Mouse (Mus musculus) forebrain, embryonic 12.5 days (tissue): ENCODE data around the gene Gss. TPM values are rescaled to one million over a fixed set of nuclear protein-coding genes. Genes with fewer than 3 reads are reported as not detected.

Source experiments
- ATAC-seq: fragments of 200-750 bp; cut with Nextera tagmentation; 2 replicates; pipeline ENCODE4 v1.8.0; 2017; ENCODE audit warnings: moderate TSS enrichment; ENCODE audit not compliant: low FRiP score
- H3K27ac ChIP-seq: fragments of 300-500 bp; sonication (generic); 2 replicates; pipeline ENCODE4 v1.5.1; 2016; ENCODE audit warnings: mild to moderate bottlenecking
- H3K27me3 ChIP-seq: fragments of 300-500 bp; sonication (generic); 2 replicates; pipeline ENCODE4 v1.6.1; 2016; ENCODE audit warnings: mild to moderate bottlenecking
- H3K36me3 ChIP-seq: fragments of 300-500 bp; sonication (generic); replicated peaks from 2 replicates; pipeline ENCODE4 v1.6.1; 2016; ENCODE audit warnings: mild to moderate bottlenecking
- H3K4me1 ChIP-seq: fragments of 300-500 bp; sonication (generic); 2 replicates; pipeline ENCODE4 v1.6.1; 2016
- H3K4me2 ChIP-seq: fragments of 300-500 bp; sonication (generic); 2 replicates; pipeline ENCODE4 v1.6.1; 2016; ENCODE audit warnings: mild to moderate bottlenecking, moderate library complexity
- H3K4me3 ChIP-seq: fragments of 300-500 bp; sonication (generic); replicated peaks from 2 replicates; pipeline ENCODE4 v1.5.1; 2016; ENCODE audit warnings: mild to moderate bottlenecking
- H3K9ac ChIP-seq: fragments of 300-500 bp; sonication (generic); 2 replicates; pipeline ENCODE4 v1.6.1; 2016; ENCODE audit warnings: mild to moderate bottlenecking
- H3K9me3 ChIP-seq: fragments of 300-500 bp; sonication (generic); 2 replicates; pipeline ENCODE4 v1.6.1; 2016
- WGBS: fragments of 180-500 bp; shearing (Covaris S2); methylation state at CpG from one replicate; pipeline ENCODE4 v1.1.7; 2016; 5-methylcytosine and 5-hydroxymethylcytosine counted together
- microRNA counts: library from miRNA; unstranded; fragments of <30 nt; microRNA quantifications from one replicate; lab custom pipeline; 2017
- microRNA-seq: library from miRNA; unstranded; fragments of <30 nt; microRNA quantifications from one replicate; pipeline ENCODE4, GENCODE M21; 2017
- polyA plus RNA-seq: library from polyadenylated mRNA; unstranded; fragments of >200 nt; fragmentation: Nextera tagmentation; extraction: Ambion mirVana; gene quantifications from 2 replicates; pipeline ENCODE4 v1.2.1, GENCODE M21; 2016

Gss gene
- polyA plus RNA-seq, 1 experiment from 2014 or later, result 20.0 TPM

GRCm38 (mm10) chr2:155523706-155524105 lies 68.9 kb downstream of the Gss start:
- no peaks in the 10 kb centered on the region for H3K36me3 ChIP-seq
- no peak overlapping the region for H3K4me2 ChIP-seq
- ATAC-seq, result no peak
- H3K27me3 ChIP-seq, result no peaks in the 10 kb centered on the region
- H3K4me1 ChIP-seq, result peaks cover 3% of the 10 kb centered on the region
- no peaks in the 10 kb centered on the region for H3K9me3 ChIP-seq
- no peak overlapping the region for H3K4me3 ChIP-seq
- no peak overlapping the region for H3K9ac ChIP-seq
- H3K27ac ChIP-seq, result no peak overlapping the region
- 62% methylated on average over 5 of the region's 5 CpGs for WGBS

GRCm38 (mm10) chr2:155518531-155519270 lies 73.9 kb downstream of the Gss start:
- 26% methylated on average over 18 of the region's 18 CpGs for whole genome bisulfite sequencing
- Histone ChIP-seq H3K27me3 (peaks cover 5% of the 10 kb centered on the region; the same call in 1 of the 2 replicates), H3K36me3 (no peaks in the 10 kb centered on the region), H3K9ac (peak overlapping the region; percentile 64), H3K9me3 (no peaks in the 10 kb centered on the region), H3K4me2 (peak overlapping the region; percentile 79), H3K27ac (peak overlapping the region; percentile 81), H3K4me3 (peak overlapping the region; percentile 67), H3K4me1 (peaks cover 28% of the 10 kb centered on the region)
- ATAC-seq, result no peak

- WGBS, result 3% methylated on average over 69 of the region's 70 CpGs
- Histone ChIP-seq H3K27ac (peak within 1 kb of the TSS; percentile 81), H3K4me3 (peak within 1 kb of the TSS; percentile 67), H3K4me2 (peak within 1 kb of the TSS; percentile 79), H3K4me1 (peaks cover 37% of the 10 kb centered on the region), H3K9ac (peak within 1 kb of the TSS; percentile 64), H3K27me3 (peaks cover 5% of the 10 kb centered on the region; the same call in 1 of the 2 replicates), H3K9me3 (no peaks in the 10 kb centered on the region), H3K36me3 (no peaks in the 10 kb centered on the region)
- ATAC-seq, result peak; percentile 98
These were observed 74.9 kb downstream of the Gss start, which contains the start of the genes Acss2 and Ggt7 for GRCm38 (mm10) chr2:155517455-155518423. Gene Acss2 (plus strand): TSS chr2:155517948. Gene Ggt7 (minus strand): TSS chr2:155518237.

GRCm38 (mm10) chr2:155515941-155516340 lies 76.7 kb downstream of the Gss start:
- H3K27ac ChIP-seq, result no peak overlapping the region
- H3K4me1 ChIP-seq, result peaks cover 42% of the 10 kb centered on the region
- H3K4me2 ChIP-seq, result no peak overlapping the region
- no peak overlapping the region for H3K4me3 ChIP-seq
- peaks cover 5% of the 10 kb centered on the region; the same call in 1 of the 2 replicates for H3K27me3 ChIP-seq
- H3K9ac ChIP-seq, result no peak overlapping the region; the same call in 1 of the 2 replicates
- 5% methylated on average over 1 of the region's 1 CpGs for WGBS
- no peaks in the 10 kb centered on the region for H3K36me3 ChIP-seq
- no peak for ATAC-seq
- no peaks in the 10 kb centered on the region for H3K9me3 ChIP-seq

GRCm38 (mm10) chr2:155514666-155515065 lies 77.9 kb downstream of the Gss start:
- H3K9me3 ChIP-seq, result no peaks in the 10 kb centered on the region
- H3K4me2 ChIP-seq, result peak overlapping the region; percentile 83
- peak overlapping the region; percentile 55 for H3K4me3 ChIP-seq
- H3K36me3 ChIP-seq, result no peaks in the 10 kb centered on the region
- H3K27me3 ChIP-seq, result peaks cover 5% of the 10 kb centered on the region; the same call in 1 of the 2 replicates
- peak; percentile 60 for ATAC-seq
- peak overlapping the region; percentile 44; the same call in 1 of the 2 replicates for H3K27ac ChIP-seq
- 0% methylated on average over 23 of the region's 23 CpGs for whole genome bisulfite sequencing
- peaks cover 42% of the 10 kb centered on the region for H3K4me1 ChIP-seq
- peak overlapping the region; percentile 75 for H3K9ac ChIP-seq

GRCm38 (mm10) chr2:155513543-155513942 lies 79.1 kb downstream of the Gss start:
- Histone ChIP-seq H3K9ac (peak overlapping the region; percentile 75; the same call in 1 of the 2 replicates), H3K27ac (no peak overlapping the region), H3K36me3 (no peaks in the 10 kb centered on the region), H3K9me3 (no peaks in the 10 kb centered on the region), H3K4me2 (peak overlapping the region; percentile 83), H3K27me3 (peaks cover 5% of the 10 kb centered on the region; the same call in 1 of the 2 replicates), H3K4me3 (peak overlapping the region; percentile 55), H3K4me1 (peaks cover 38% of the 10 kb centered on the region)
- no peak for ATAC-seq
- WGBS, result 68% methylated on average over 5 of the region's 5 CpGs

MicroRNA genes within 50 kb of the gene (microRNA counts, 519-probe panel; counts per million panel counts)
- not detected for microRNA mmu-miR-499 (lab: Ali Mortazavi, UCI)

Small RNAs within 50 kb of the gene (microRNA-seq; reads per million reads assigned to microRNA genes)
- gene Mir499, result 4.6 reads per million, percentile 16 among the genes with 10 or more reads in this experiment

Other genes starting within 250 kb of the Gss start
- 46.9 and 47.6 TPM in 2 replicates for gene Pigu, start 235.4 kb downstream of the Gss start, polyA plus RNA-seq
- gene Trp53inp2, start 211.8 kb downstream of the Gss start, polyA plus RNA-seq, result 79.5 and 95.0 TPM in 2 replicates
- 37.8 and 38.3 TPM in 2 replicates for gene Ncoa6, start 118.9 kb downstream of the Gss start, polyA plus RNA-seq
- gene Acss2, start 74.9 kb downstream of the Gss start, polyA plus RNA-seq, result 22.5 and 22.9 TPM in 2 replicates
- 27.5 and 32.1 TPM in 2 replicates for gene Ggt7, start 74.6 kb downstream of the Gss start, polyA plus RNA-seq
- 0.66 and 1.0 TPM in 2 replicates for gene Myh7b, start 18.4 kb upstream of the Gss start, polyA plus RNA-seq
- 159 and 167 TPM in 2 replicates for gene Trpc4ap, start 99.6 kb upstream of the Gss start, polyA plus RNA-seq
- gene Edem2, start 136.7 kb upstream of the Gss start, polyA plus RNA-seq, result 32.6 and 33.0 TPM in 2 replicates
- gene Gm17581, start 143.1 kb upstream of the Gss start, polyA plus RNA-seq, result not detected in 2 replicates
- 1.4 and 2.6 TPM in 2 replicates for gene Procr, start 158.3 kb upstream of the Gss start, polyA plus RNA-seq
- gene Mmp24, start 182.5 kb upstream of the Gss start, polyA plus RNA-seq, result 3.4 and 4.4 TPM in 2 replicates
- 12.0 and 13.4 TPM in 2 replicates for gene BC029722, start 226.6 kb upstream of the Gss start, polyA plus RNA-seq
- gene Eif6, start 234.1 kb upstream of the Gss start, polyA plus RNA-seq, result 159 and 160 TPM in 2 replicates
- 0.50 and 0.68 TPM in 2 replicates for gene Fam83c, start 242.0 kb upstream of the Gss start, polyA plus RNA-seq